Mouse (Mus musculus) liver, embryonic 11.5 days (tissue): ENCODE data around the gene Il2. TPM values are rescaled to one million over a fixed set of nuclear protein-coding genes. Genes with fewer than 3 reads are reported as not detected.

ENCODE experiments used
- ATAC-seq: fragments of 200-750 bp; cut with Nextera tagmentation; replicated peaks from 2 replicates; pipeline ENCODE4 v1.8.0; 2017; ENCODE audit warnings: moderate number of reproducible peaks, mild to moderate bottlenecking, moderate TSS enrichment, moderate library complexity; ENCODE audit not compliant: low FRiP score
- DNase-seq: peaks from one replicate; pipeline ENCODE4 v3.0.0-alpha.2; 2017; ENCODE audit warnings: low spot score
- H3K27ac ChIP-seq: fragments of 300-500 bp; sonication (generic); 2 replicates; pipeline ENCODE4 v1.5.1; 2014; ENCODE audit warnings: mild to moderate bottlenecking, low read depth, low read length, control low read depth
- H3K27me3 ChIP-seq: fragments of 300-500 bp; sonication (generic); replicated peaks from 2 replicates; pipeline ENCODE4 v1.6.1; 2014; ENCODE audit warnings: low read length, mixed read lengths; ENCODE audit not compliant: control insufficient read depth, insufficient read depth
- H3K36me3 ChIP-seq: fragments of 300-500 bp; sonication (generic); 2 replicates; pipeline ENCODE4 v1.6.1; 2014; ENCODE audit warnings: mild to moderate bottlenecking, low read length, moderate library complexity, mixed read lengths; ENCODE audit not compliant: control insufficient read depth, insufficient read depth
- H3K4me1 ChIP-seq: fragments of 300-500 bp; sonication (generic); replicated peaks from 2 replicates; pipeline ENCODE4 v1.6.1; 2014; ENCODE audit warnings: low read length, mixed read lengths; ENCODE audit not compliant: control insufficient read depth, insufficient read depth
- H3K4me2 ChIP-seq: fragments of 300-500 bp; sonication (generic); 2 replicates; pipeline ENCODE4 v1.6.1; 2014; ENCODE audit warnings: mild to moderate bottlenecking, control low read depth, moderate library complexity
- H3K4me3 ChIP-seq: fragments of 300-500 bp; sonication (generic); 2 replicates; pipeline ENCODE4 v1.5.1; 2014; ENCODE audit warnings: low read depth, low read length, control low read depth
- H3K9ac ChIP-seq: fragments of 300-500 bp; sonication (generic); 2 replicates; pipeline ENCODE4 v1.6.1; 2014; ENCODE audit warnings: low read depth, low read length, control low read depth
- H3K9me3 ChIP-seq: fragments of 300-500 bp; sonication (generic); 2 replicates; pipeline ENCODE4 v1.6.1; 2016; ENCODE audit warnings: low read length, inconsistent platforms, mixed read lengths; ENCODE audit not compliant: control insufficient read depth
- WGBS: fragments of 180-500 bp; shearing (Covaris S2); extraction: QIAGEN DNeasy Blood & Tissue Kit; methylation state at CpG from one replicate; pipeline ENCODE4 v1.1.7; 2014; 5-methylcytosine and 5-hydroxymethylcytosine counted together
- polyA plus RNA-seq: library from polyadenylated mRNA; unstranded; fragments of >200 nt; fragmentation: Nextera tagmentation; extraction: Ambion mirVana; gene quantifications from 2 replicates; pipeline ENCODE4 v1.2.1, GENCODE M21; 2014

The Il2 gene
- polyA plus RNA-seq, 1 experiment from 2014 or later = 0.32 TPM

- Histone ChIP-seq H3K4me1 (peaks cover 8% of the 10 kb centered on the region), H3K36me3 (no peaks in the 10 kb centered on the region), H3K9me3 (no peaks in the 10 kb centered on the region), H3K27me3 (no peaks in the 10 kb centered on the region), H3K9ac (no peak overlapping the region), H3K4me2 (no peak overlapping the region), H3K27ac (no peak overlapping the region), H3K4me3 (no peak overlapping the region)
- DNase-seq (no peak), ATAC-seq (no peak)
- 77% methylated on average over 10 of the region's 10 CpGs for WGBS
Observed at GRCm38 (mm10) chr3:37152274-37152673, 26.5 kb upstream of the Il2 start.

- WGBS = 78% methylated on average over 7 of the region's 7 CpGs
- ATAC-seq = no peak
- H3K27me3 ChIP-seq = no peaks in the 10 kb centered on the region
- H3K27ac ChIP-seq = no peak overlapping the region
- H3K4me3 ChIP-seq = no peak overlapping the region
- no peaks in the 10 kb centered on the region for H3K36me3 ChIP-seq
- DNase-seq = no peak
- no peak overlapping the region for H3K4me2 ChIP-seq
- H3K9me3 ChIP-seq = no peaks in the 10 kb centered on the region
- no peaks in the 10 kb centered on the region for H3K4me1 ChIP-seq
- H3K9ac ChIP-seq = no peak overlapping the region
Observed at GRCm38 (mm10) chr3:37146810-37147209, 21.1 kb upstream of the Il2 start.

GRCm38 (mm10) chr3:37146406-37146805 is 20.6 kb upstream of the Il2 start:
- Histone ChIP-seq H3K9ac (no peak overlapping the region), H3K4me1 (no peaks in the 10 kb centered on the region), H3K27ac (no peak overlapping the region), H3K27me3 (no peaks in the 10 kb centered on the region), H3K9me3 (no peaks in the 10 kb centered on the region), H3K4me3 (no peak overlapping the region), H3K36me3 (no peaks in the 10 kb centered on the region), H3K4me2 (no peak overlapping the region)
- ATAC-seq = no peak
- 50% methylated on average over 8 of the region's 8 CpGs for WGBS
- DNase-seq = no peak

- Histone ChIP-seq H3K9ac (no peak overlapping the region), H3K4me1 (no peaks in the 10 kb centered on the region), H3K9me3 (no peaks in the 10 kb centered on the region), H3K4me2 (no peak overlapping the region), H3K36me3 (no peaks in the 10 kb centered on the region), H3K4me3 (no peak overlapping the region), H3K27ac (no peak overlapping the region), H3K27me3 (no peaks in the 10 kb centered on the region)
- DNase-seq (no peak), ATAC-seq (no peak)
- WGBS = 26% methylated on average over 1 of the region's 1 CpGs
Observed at GRCm38 (mm10) chr3:37144979-37145378, 19.2 kb upstream of the Il2 start.

GRCm38 (mm10) chr3:37141827-37142226 is 16.1 kb upstream of the Il2 start:
- no peak overlapping the region for H3K4me2 ChIP-seq
- H3K4me1 ChIP-seq = no peaks in the 10 kb centered on the region
- DNase-seq (no peak), ATAC-seq (no peak)
- no peak overlapping the region for H3K27ac ChIP-seq
- H3K36me3 ChIP-seq = no peaks in the 10 kb centered on the region
- 83% methylated on average over 2 of the region's 2 CpGs for WGBS
- H3K9me3 ChIP-seq = no peaks in the 10 kb centered on the region
- H3K9ac ChIP-seq = no peak overlapping the region
- H3K4me3 ChIP-seq = no peak overlapping the region
- H3K27me3 ChIP-seq = no peaks in the 10 kb centered on the region

GRCm38 (mm10) chr3:37140168-37140906 is 14.6 kb upstream of the Il2 start:
- no peak overlapping the region for H3K4me3 ChIP-seq
- H3K4me2 ChIP-seq = no peak overlapping the region
- WGBS = 78% methylated on average over 6 of the region's 6 CpGs
- DNase-seq (no peak), ATAC-seq (no peak)
- no peaks in the 10 kb centered on the region for H3K4me1 ChIP-seq
- H3K27me3 ChIP-seq = no peaks in the 10 kb centered on the region
- no peaks in the 10 kb centered on the region for H3K9me3 ChIP-seq
- H3K9ac ChIP-seq = no peak overlapping the region
- no peak overlapping the region for H3K27ac ChIP-seq
- no peaks in the 10 kb centered on the region for H3K36me3 ChIP-seq

GRCm38 (mm10) chr3:37139192-37139591 is 13.4 kb upstream of the Il2 start:
- DNase-seq = no peak
- no peak for ATAC-seq
- H3K4me1 ChIP-seq = no peaks in the 10 kb centered on the region
- H3K9me3 ChIP-seq = no peaks in the 10 kb centered on the region
- H3K27ac ChIP-seq = no peak overlapping the region
- no peak overlapping the region for H3K4me2 ChIP-seq
- no peaks in the 10 kb centered on the region for H3K36me3 ChIP-seq
- no peak overlapping the region for H3K4me3 ChIP-seq
- no peak overlapping the region for H3K9ac ChIP-seq
- H3K27me3 ChIP-seq = no peaks in the 10 kb centered on the region
- 77% methylated on average over 3 of the region's 3 CpGs for WGBS

- Histone ChIP-seq H3K4me2 (no peak overlapping the region), H3K9ac (no peak overlapping the region), H3K4me1 (no peaks in the 10 kb centered on the region), H3K27ac (no peak overlapping the region), H3K36me3 (no peaks in the 10 kb centered on the region), H3K27me3 (no peaks in the 10 kb centered on the region), H3K4me3 (no peak overlapping the region), H3K9me3 (no peaks in the 10 kb centered on the region)
- DNase-seq = no peak
- ATAC-seq = no peak
- WGBS = 53% methylated on average over 4 of the region's 4 CpGs
Observed at GRCm38 (mm10) chr3:37137231-37137630, 11.5 kb upstream of the Il2 start.

- Histone ChIP-seq H3K4me1 (no peaks in the 10 kb centered on the region), H3K4me2 (no peak overlapping the region), H3K27me3 (no peaks in the 10 kb centered on the region), H3K4me3 (no peak overlapping the region), H3K27ac (no peak overlapping the region), H3K36me3 (no peaks in the 10 kb centered on the region), H3K9me3 (no peaks in the 10 kb centered on the region), H3K9ac (no peak overlapping the region)
- WGBS = 42% methylated on average over 2 of the region's 2 CpGs
- DNase-seq (no peak), ATAC-seq (no peak)
Observed at GRCm38 (mm10) chr3:37129063-37129462, 3.3 kb upstream of the Il2 start.
